Mouse (Mus musculus): ENCODE data around the gene Zfx. TPM values are rescaled to one million over a fixed set of nuclear protein-coding genes. Genes with fewer than 3 reads are reported as not detected.

Gene Zfx
- polyA plus RNA-seq, 1 experiment from 2014 or later, result 9.4 TPM

DNA sequence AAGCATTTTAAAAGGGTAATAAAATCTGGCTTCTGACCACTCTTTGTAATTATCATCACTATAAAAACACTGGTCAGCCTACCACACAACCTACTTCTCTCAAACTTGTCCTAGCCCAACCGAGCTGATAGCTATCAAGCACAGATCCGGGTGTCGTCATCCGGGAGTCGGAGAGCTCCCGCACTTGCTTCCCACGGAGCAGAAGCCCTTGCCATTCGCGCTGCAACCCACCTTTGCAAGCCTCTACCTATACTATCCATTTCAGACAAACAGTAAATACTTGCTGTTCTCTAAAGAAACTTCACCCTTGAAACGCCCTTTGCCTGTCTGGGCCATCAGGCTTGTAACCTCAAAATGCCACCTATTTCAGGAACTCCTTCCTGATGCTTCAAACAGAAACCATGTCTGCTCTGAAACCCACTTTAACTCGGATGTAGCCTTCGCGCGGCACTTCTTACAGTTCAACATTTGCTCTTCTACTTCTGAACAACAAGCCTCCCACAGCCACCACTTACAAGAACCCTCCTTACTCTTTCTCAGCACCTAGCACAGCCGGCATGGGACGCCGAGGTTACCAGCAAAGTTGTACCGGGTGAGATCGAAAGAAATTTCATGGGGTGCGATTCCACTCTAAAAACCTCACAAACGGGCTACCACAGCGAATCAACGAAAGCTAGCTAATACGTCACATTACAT is 2.2 kb downstream of the Zfx start:
- 29% methylated on average over 18 of the region's 24 CpGs for WGBS (ENCODE audit: missing documents)
- peaks cover 55% of the 10 kb centered on the region for H3K79me2 ChIP-seq (ENCODE audit: inconsistent target)
- H3K27ac ChIP-seq, result peak overlapping the region; percentile 68
- peak overlapping the region; percentile 65 for H3K4me3 ChIP-seq (ENCODE audit: inconsistent target)
- no peaks in the 10 kb centered on the region for H3K36me3 ChIP-seq (ENCODE audit: inconsistent target)

GRCm38 (mm10) chrX:94118350-94118749 is 5.2 kb downstream of the Zfx start:
- Histone ChIP-seq H3K36me3 (ENCODE audit: inconsistent target) (no peaks in the 10 kb centered on the region), H3K79me2 (ENCODE audit: inconsistent target) (peaks cover 85% of the 10 kb centered on the region), H3K4me3 (ENCODE audit: inconsistent target) (no peak overlapping the region), H3K27ac (no peak overlapping the region)

GRCm38 (mm10) chrX:94115882-94116281 is 7.6 kb downstream of the Zfx start:
- WGBS (ENCODE audit: missing documents), result 74% methylated on average over 6 of the region's 6 CpGs

GRCm38 (mm10) chrX:94105964-94106363 is 17.5 kb downstream of the Zfx start:
- Histone ChIP-seq H3K36me3 (ENCODE audit: inconsistent target) (no peaks in the 10 kb centered on the region), H3K79me2 (ENCODE audit: inconsistent target) (peaks cover 100% of the 10 kb centered on the region), H3K27ac (no peak overlapping the region), H3K4me3 (ENCODE audit: inconsistent target) (no peak overlapping the region)
- 92% methylated on average over 2 of the region's 2 CpGs for WGBS (ENCODE audit: missing documents)

More at GRCm38 (mm10) chrX:94115882-94116281, 7.6 kb downstream of the Zfx start:
- no peak overlapping the region for H3K4me3 ChIP-seq (ENCODE audit: inconsistent target)
- H3K27ac ChIP-seq, result no peak overlapping the region
- peaks cover 100% of the 10 kb centered on the region for H3K79me2 ChIP-seq (ENCODE audit: inconsistent target)
- no peaks in the 10 kb centered on the region for H3K36me3 ChIP-seq (ENCODE audit: inconsistent target)

- no peak overlapping the region for H3K27ac ChIP-seq
- no peak overlapping the region for H3K4me3 ChIP-seq (ENCODE audit: inconsistent target)
- no peaks in the 10 kb centered on the region for H3K36me3 ChIP-seq (ENCODE audit: inconsistent target)
- peaks cover 100% of the 10 kb centered on the region for H3K79me2 ChIP-seq (ENCODE audit: inconsistent target)
Observed at GRCm38 (mm10) chrX:94102938-94103337, 20.6 kb downstream of the Zfx start.

DNA sequence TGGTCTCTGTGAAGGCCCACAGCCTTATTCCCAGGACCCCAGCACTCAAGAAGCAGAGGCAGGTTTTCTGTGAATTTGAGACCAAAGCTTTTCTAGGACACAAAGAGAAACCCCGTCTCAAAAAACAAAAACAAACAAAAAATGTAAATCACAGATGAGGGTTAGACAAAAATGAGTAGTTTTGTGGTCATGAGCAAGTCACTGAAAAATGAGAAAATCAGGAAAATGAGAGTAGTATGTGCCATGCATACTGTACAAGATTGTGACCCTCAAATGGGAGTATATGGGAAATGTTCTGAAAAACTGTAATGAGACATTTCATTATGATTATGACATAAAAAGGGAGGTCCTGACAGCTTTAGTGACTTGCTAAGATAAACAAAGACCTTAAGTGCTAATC is 22.9 kb downstream of the Zfx start:
- no peak overlapping the region for H3K4me3 ChIP-seq (ENCODE audit: inconsistent target)
- peaks cover 100% of the 10 kb centered on the region for H3K79me2 ChIP-seq (ENCODE audit: inconsistent target)
- no peaks in the 10 kb centered on the region for H3K36me3 ChIP-seq (ENCODE audit: inconsistent target)
- no peak overlapping the region for H3K27ac ChIP-seq
- WGBS (ENCODE audit: missing documents), result 82% methylated on average over 1 of the region's 1 CpGs

DNA sequence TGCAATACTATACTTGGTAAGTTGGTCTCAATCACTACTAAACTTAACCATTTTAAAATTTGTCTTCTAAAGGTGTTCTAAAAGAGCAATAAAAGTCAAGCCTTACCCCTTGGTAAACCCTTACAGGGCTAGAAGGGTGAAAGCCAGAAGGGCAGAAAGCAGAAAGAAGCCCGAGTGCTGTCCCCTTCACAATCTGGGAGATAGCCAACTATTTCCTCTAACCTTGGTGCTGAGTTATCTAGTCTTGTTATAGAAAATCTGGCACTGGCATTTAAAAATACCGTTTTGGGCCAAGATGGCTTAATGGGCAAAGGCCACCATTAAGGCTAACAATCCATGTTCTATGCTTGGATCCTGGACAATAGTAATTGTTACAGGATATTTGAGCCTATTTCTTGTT is 32.5 kb downstream of the Zfx start:
- no peaks in the 10 kb centered on the region for H3K36me3 ChIP-seq (ENCODE audit: inconsistent target)
- WGBS (ENCODE audit: missing documents), result 90% methylated on average over 2 of the region's 2 CpGs
- H3K27ac ChIP-seq, result no peak overlapping the region
- peaks cover 100% of the 10 kb centered on the region for H3K79me2 ChIP-seq (ENCODE audit: inconsistent target)
- H3K4me3 ChIP-seq (ENCODE audit: inconsistent target), result no peak overlapping the region

- 25% methylated on average over 6 of the region's 6 CpGs for WGBS (ENCODE audit: missing documents)
- Histone ChIP-seq H3K79me2 (ENCODE audit: inconsistent target) (no peaks in the 10 kb centered on the region), H3K27ac (no peak overlapping the region), H3K36me3 (ENCODE audit: inconsistent target) (no peaks in the 10 kb centered on the region), H3K4me3 (ENCODE audit: inconsistent target) (peak overlapping the region; percentile 20; the same call in 1 of the 2 replicates)
Observed at GRCm38 (mm10) chrX:94061246-94061645, 62.3 kb downstream of the Zfx start.

DNA sequence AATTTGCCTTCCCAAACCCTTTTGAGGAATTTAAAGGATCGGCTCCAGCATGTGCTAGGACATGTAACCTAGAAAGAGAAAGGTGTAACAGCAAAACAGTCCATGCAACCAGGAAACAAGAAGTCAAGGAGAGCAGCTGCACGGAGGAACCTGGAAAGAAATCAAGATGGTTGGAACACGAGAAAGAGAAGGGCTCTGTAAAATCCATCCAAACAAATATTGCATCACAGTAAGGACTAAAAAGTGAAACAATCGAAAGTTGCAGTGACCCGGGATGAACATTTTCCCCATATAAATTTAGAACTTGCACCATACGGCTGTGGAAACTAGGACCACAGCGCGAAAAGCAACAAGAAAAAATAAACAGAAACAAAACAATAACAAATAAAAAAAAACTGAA is 62.8 kb downstream of the Zfx start:
- no peak overlapping the region for H3K27ac ChIP-seq
- peak overlapping the region; percentile 20; the same call in 1 of the 2 replicates for H3K4me3 ChIP-seq (ENCODE audit: inconsistent target)
- no peaks in the 10 kb centered on the region for H3K36me3 ChIP-seq (ENCODE audit: inconsistent target)
- 20% methylated on average over 8 of the region's 8 CpGs for WGBS (ENCODE audit: missing documents)
- no peaks in the 10 kb centered on the region for H3K79me2 ChIP-seq (ENCODE audit: inconsistent target)

- Histone ChIP-seq H3K79me2 (ENCODE audit: inconsistent target) (no peaks in the 10 kb centered on the region), H3K27ac (no peak overlapping the region), H3K4me3 (ENCODE audit: inconsistent target) (no peak overlapping the region), H3K36me3 (ENCODE audit: inconsistent target) (no peaks in the 10 kb centered on the region)
- WGBS (ENCODE audit: missing documents), result 89% methylated on average over 6 of the region's 6 CpGs
Observed at GRCm38 (mm10) chrX:94058748-94059147, 64.8 kb downstream of the Zfx start.

DNA sequence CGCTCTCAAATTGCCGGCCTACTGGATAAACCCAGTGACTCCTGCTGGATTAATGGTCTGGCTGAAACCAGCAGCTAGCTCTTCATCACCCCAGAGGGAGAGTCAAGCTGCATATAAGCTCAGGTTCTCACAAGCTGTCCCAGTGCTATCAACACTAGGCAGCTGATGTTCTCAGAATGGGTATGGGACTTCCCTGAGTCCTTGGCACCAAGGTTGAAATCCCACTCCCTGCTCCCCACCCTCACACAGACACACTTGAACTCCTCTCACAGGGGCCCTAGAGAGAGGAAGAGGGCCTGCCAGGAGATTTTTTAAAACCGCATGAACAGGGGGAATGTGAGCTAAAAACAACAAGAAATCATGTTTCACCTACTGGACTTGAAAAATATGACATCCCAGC is 74.5 kb downstream of the Zfx start:
- H3K36me3 ChIP-seq (ENCODE audit: inconsistent target), result no peaks in the 10 kb centered on the region
- H3K27ac ChIP-seq, result no peak overlapping the region
- no peaks in the 10 kb centered on the region for H3K79me2 ChIP-seq (ENCODE audit: inconsistent target)
- H3K4me3 ChIP-seq (ENCODE audit: inconsistent target), result no peak overlapping the region
- 87% methylated on average over 3 of the region's 3 CpGs for WGBS (ENCODE audit: missing documents)

GRCm38 (mm10) chrX:94048048-94048447 is 75.5 kb downstream of the Zfx start:
- H3K27ac ChIP-seq, result no peak overlapping the region
- no peaks in the 10 kb centered on the region for H3K36me3 ChIP-seq (ENCODE audit: inconsistent target)
- 65% methylated on average over 5 of the region's 5 CpGs for WGBS (ENCODE audit: missing documents)
- H3K79me2 ChIP-seq (ENCODE audit: inconsistent target), result no peaks in the 10 kb centered on the region
- H3K4me3 ChIP-seq (ENCODE audit: inconsistent target), result no peak overlapping the region

GRCm38 (mm10) chrX:94047381-94047780 is 76.1 kb downstream of the Zfx start:
- Histone ChIP-seq H3K27ac (no peak overlapping the region), H3K4me3 (ENCODE audit: inconsistent target) (no peak overlapping the region), H3K79me2 (ENCODE audit: inconsistent target) (no peaks in the 10 kb centered on the region), H3K36me3 (ENCODE audit: inconsistent target) (no peaks in the 10 kb centered on the region)
- 87% methylated on average over 5 of the region's 5 CpGs for WGBS (ENCODE audit: missing documents)

DNA sequence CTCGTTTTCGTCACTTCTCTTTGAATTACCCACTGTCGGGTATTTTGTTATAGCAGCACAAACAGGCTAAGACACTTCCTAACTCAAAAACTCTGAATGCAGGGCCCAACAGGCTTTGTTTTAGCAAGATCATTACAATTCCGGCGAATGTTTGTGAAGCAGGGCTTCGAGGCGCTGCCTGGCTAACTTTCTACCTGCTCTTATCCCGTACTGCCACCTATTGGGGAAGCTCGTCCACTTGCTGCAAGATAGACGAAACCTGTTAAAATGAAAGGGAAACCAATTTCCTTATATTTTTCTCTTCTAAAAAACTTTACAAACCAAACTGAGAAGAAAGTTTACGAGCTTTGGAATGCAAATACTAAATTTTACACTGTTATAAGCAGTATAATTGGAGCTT is 90.6 kb downstream of the Zfx start:
- no peak overlapping the region for H3K27ac ChIP-seq
- no peaks in the 10 kb centered on the region for H3K36me3 ChIP-seq (ENCODE audit: inconsistent target)
- H3K4me3 ChIP-seq (ENCODE audit: inconsistent target), result no peak overlapping the region; the same call in 1 of the 2 replicates
- WGBS (ENCODE audit: missing documents), result 50% methylated on average over 11 of the region's 11 CpGs
- no peaks in the 10 kb centered on the region for H3K79me2 ChIP-seq (ENCODE audit: inconsistent target)

DNA sequence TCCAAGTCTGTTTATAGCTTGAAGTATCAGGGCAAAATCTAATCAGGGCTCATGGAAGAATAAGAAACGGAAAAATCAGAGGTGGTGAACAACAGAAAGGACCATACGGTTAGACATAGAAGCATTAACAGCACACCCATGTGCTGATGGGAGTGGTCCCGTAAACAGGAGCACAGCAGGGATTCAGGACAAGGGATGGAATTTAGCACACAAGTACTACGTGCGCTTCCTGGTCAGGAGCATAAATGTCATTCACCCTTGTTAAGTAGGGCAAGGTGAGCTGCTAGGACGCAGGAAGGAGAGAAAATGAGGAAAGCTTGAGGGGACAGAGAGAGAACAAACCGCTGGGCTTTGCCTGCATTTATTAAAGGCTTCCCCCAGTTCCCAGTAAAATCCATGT is 93.4 kb downstream of the Zfx start:
- Histone ChIP-seq H3K4me3 (ENCODE audit: inconsistent target) (no peak overlapping the region), H3K36me3 (ENCODE audit: inconsistent target) (no peaks in the 10 kb centered on the region), H3K79me2 (ENCODE audit: inconsistent target) (no peaks in the 10 kb centered on the region), H3K27ac (no peak overlapping the region)
- WGBS (ENCODE audit: missing documents), result 94% methylated on average over 7 of the region's 7 CpGs

All from macrophage (primary cell).